In genomic region chr12:46819348-46820022, GRCm38 (mm10) we compare ENCODE assay signal across 8 mouse cellular contexts. TPM values are rescaled to one million over a fixed set of nuclear protein-coding genes. Genes with fewer than 3 reads are reported as not detected.
A peak's percentile ranks its signal among the peaks of the same experiment; 100 is the strongest.
DNase-seq lines count a peak whose midpoint lies in the region; ATAC-seq and TF ChIP-seq lines count a peak whose summit lies in the region.

No protein-coding gene starts in this region.

- under 1% methylated on average over 44 of the region's 57 CpGs for WGBS in forebrain, embryonic 16.5 days
- under 1% methylated on average over 49 of the region's 57 CpGs for WGBS in liver, postnatal 0 days (ENCODE audit: insufficient replicate concordance)

- DNase-seq in ES-E14 (ENCODE audit: low read depth, low spot score), result peak; percentile 75
- DNase-seq in heart, postnatal 25 days (ENCODE audit: low spot score), result peak; percentile 92
- peak; percentile 96 to 97 for DNase-seq in layer of hippocampus, adult 18-20 months (ENCODE audit: low spot score in 2 of 2)
- DNase-seq in liver, postnatal 0 days, result peak; percentile 79
- peak; percentile 85 for DNase-seq in ovary, adult 18-20 months (ENCODE audit: low spot score)
- peak; percentile 37 to 60 for DNase-seq in thymus, postnatal 10 days (ENCODE audit: low spot score in 2 of 2)

- TF ChIP-seq EP300 in liver, postnatal 0 days (IDR thresholded peaks at IDR 0.05; ENCODE audit: low read depth), result no peak

- H3K4me1 ChIP-seq in ES-E14 (ENCODE audit: control insufficient read depth in 2 of 2, insufficient read depth in 2 of 2, low read length in 2 of 2, poor library complexity in 1 of 2), result no peaks in the 10 kb centered on the region
- peaks cover 4% of the 10 kb centered on the region for H3K4me1 ChIP-seq in forebrain, embryonic 16.5 days (replicated peaks; ENCODE audit: control insufficient read depth, insufficient read depth, low read length)
- peaks cover 9% of the 10 kb centered on the region for H3K4me1 ChIP-seq in liver, postnatal 0 days (ENCODE audit: insufficient read depth)

- in situ Hi-C loops in ES-E14 (cut with MboI; ENCODE audit: low sequenced_read_pairs in 2 of 2, unreplicated experiment in 2 of 2), result no loop called here

- ATAC-seq in cerebellum, adult (ENCODE audit: insufficient number of reproducible peaks, low FRiP score, low TSS enrichment), result peak; percentile 93
- ATAC-seq in forebrain, embryonic 16.5 days, result peak; percentile 92
- ATAC-seq in liver, postnatal 0 days, result peak; percentile 90

- H3K4me2 ChIP-seq in forebrain, embryonic 16.5 days (ENCODE audit: low read length), result peak overlapping the region; percentile 76
- peak overlapping the region; percentile 83 for H3K4me2 ChIP-seq in liver, postnatal 0 days (ENCODE audit: low read depth, low read length)

- H3K36me3 ChIP-seq in ES-E14 (ENCODE audit: control insufficient read depth, insufficient read depth, low read length, poor library complexity, severe bottlenecking), result no peaks in the 10 kb centered on the region
- H3K36me3 ChIP-seq in forebrain, embryonic 16.5 days (ENCODE audit: control insufficient read depth, insufficient read depth), result no peaks in the 10 kb centered on the region
- H3K36me3 ChIP-seq in liver, postnatal 0 days (replicated peaks; ENCODE audit: insufficient read depth, low read length), result no peaks in the 10 kb centered on the region

- no peaks in the 10 kb centered on the region for H3K27me3 ChIP-seq in forebrain, embryonic 16.5 days (replicated peaks; ENCODE audit: control insufficient read depth, insufficient read depth, low read length)
- H3K27me3 ChIP-seq in liver, postnatal 0 days (ENCODE audit: insufficient read depth, low read length), result peaks cover 42% of the 10 kb centered on the region

- no peak for TF ChIP-seq CTCF in liver, postnatal 0 days (IDR thresholded peaks at IDR 0.05; ENCODE audit: low read depth)

- H3K4me3 ChIP-seq in ES-E14 (ENCODE audit: insufficient read depth in 1 of 2, low read depth in 1 of 2, low read length in 2 of 2, poor library complexity in 1 of 2, severe bottlenecking in 1 of 2), result peak overlapping the region; percentile 69 to 97
- H3K4me3 ChIP-seq in forebrain, embryonic 16.5 days (replicated peaks; ENCODE audit: low read length), result peak overlapping the region; percentile 66
- H3K4me3 ChIP-seq in liver, postnatal 0 days (ENCODE audit: low read depth, low read length), result peak overlapping the region; percentile 60

- intact Hi-C loops in heart, postnatal 25 days (cut with DNase I), result no loop called here

- H3K9ac ChIP-seq in ES-E14 (ENCODE audit: insufficient read depth, low read depth, low read length, poor library complexity, severe bottlenecking), result peak overlapping the region; percentile 97
- peak overlapping the region; percentile 94 for H3K9ac ChIP-seq in forebrain, embryonic 16.5 days (replicated peaks; ENCODE audit: low read depth, low read length)
- H3K9ac ChIP-seq in liver, postnatal 0 days (replicated peaks), result peak overlapping the region; percentile 38

- H3K9me3 ChIP-seq in ES-E14 (ENCODE audit: control insufficient read depth, insufficient read depth, low read depth, low read length), result no peaks in the 10 kb centered on the region
- H3K9me3 ChIP-seq in forebrain, embryonic 16.5 days (ENCODE audit: control insufficient read depth, low read length), result no peaks in the 10 kb centered on the region
- no peaks in the 10 kb centered on the region for H3K9me3 ChIP-seq in liver, postnatal 0 days (ENCODE audit: low read length)

- H3K27ac ChIP-seq in ES-E14 (ENCODE audit: insufficient read depth, low read depth, low read length, poor library complexity, severe bottlenecking), result peak overlapping the region; percentile 72; the same call in 1 of the 2 replicates
- H3K27ac ChIP-seq in forebrain, embryonic 16.5 days (ENCODE audit: low read length), result peak overlapping the region; percentile 94
- no peak overlapping the region for H3K27ac ChIP-seq in liver, postnatal 0 days (ENCODE audit: low read depth)

TF ChIP-seq in ES-E14, 5 proteins besides CTCF, POLR2A, EP300 and RAD21:
- TF ChIP-seq CHD2 (IDR thresholded peaks at IDR 0.05; ENCODE audit: low read depth, low read length), result no peak
- TF ChIP-seq ZC3H11A (IDR thresholded peaks at IDR 0.05; ENCODE audit: borderline replicate concordance, low read depth, low read length), result no peak
- no peak for TF ChIP-seq ZNF384 (IDR thresholded peaks at IDR 0.05; ENCODE audit: low read depth, low read length)
- no peak for TF ChIP-seq MAFK (IDR thresholded peaks at IDR 0.05; ENCODE audit: insufficient read depth, low read depth, low read length)
- no peak for TF ChIP-seq HCFC1 (IDR thresholded peaks at IDR 0.05; ENCODE audit: borderline replicate concordance, insufficient read depth, low read length)

RNA-seq across cellular contexts. Expression of gene Nova1, which starts 0.8 kb away (rescaled TPM):
- total RNA-seq in ES-E14 (2012; rRNA removed), result 1.6 and 2.3 TPM in 2 replicates
- 17.6 and 31.6 TPM in 2 replicates for polyA plus RNA-seq in forebrain, embryonic 16.5 days (2015; fragmentation: Nextera tagmentation; extraction: Ambion mirVana)
- 1 to 10 TPM; 2.2 to 3.1 TPM for total RNA-seq in heart, postnatal 25 days (2021)
- 10 to 100 TPM; 26.1 to 27.6 TPM for total RNA-seq in layer of hippocampus, adult 18-20 months (2021)
- polyA plus RNA-seq in liver, postnatal 0 days (2015; fragmentation: Nextera tagmentation; extraction: Ambion mirVana), result 0.02 TPM in 1 of 2 replicates, not detected in the other

Comparison
In these comparisons a context has a peak if more than half of its experiments do, and no peak if none do; other contexts are left out.
1. H3K9ac ChIP-seq: peak in every context shown above with its lines; median percentile 97 in ES-E14; 94 in forebrain, embryonic 16.5 days; 38 in liver, postnatal 0 days.